Mouse (Mus musculus) heart, embryonic 16.5 days (tissue): ENCODE measurements around the gene Gm10134. TPM values are rescaled to one million over a fixed set of nuclear protein-coding genes. Genes with fewer than 3 reads are reported as not detected.

Experiments
- polyA plus RNA-seq: library from polyadenylated mRNA; unstranded; fragments of >200 nt; fragmentation: Nextera tagmentation; extraction: Ambion mirVana; gene quantifications from 2 replicates; pipeline ENCODE4 v1.2.1, GENCODE M21; 2015

Gene Gm10134
- polyA plus RNA-seq, 1 experiment from 2014 or later = 1.4 TPM

Other genes with a start within 250 kb of the Gm10134 start
- gene Ppp1r26, start 59.3 kb upstream of the Gm10134 start, polyA plus RNA-seq = 2.8 and 3.6 TPM in 2 replicates
- 0.71 and 0.81 TPM in 2 replicates for gene 1700007K13Rik, start 39.8 kb upstream of the Gm10134 start, polyA plus RNA-seq
- 52.0 and 52.7 TPM in 2 replicates for gene Mrps2, start 38.0 kb upstream of the Gm10134 start, polyA plus RNA-seq
- 0.43 and 1.1 TPM in 2 replicates for gene Gbgt1, start 9.2 kb upstream of the Gm10134 start, polyA plus RNA-seq
- 21.2 and 22.3 TPM in 2 replicates for gene Ralgds, start 7.0 kb downstream of the Gm10134 start, polyA plus RNA-seq
- 0.30 TPM in 1 of 2 replicates, not detected in the other for gene Cel, start 57.3 kb downstream of the Gm10134 start, polyA plus RNA-seq
- gene Gtf3c5, start 77.7 kb downstream of the Gm10134 start, polyA plus RNA-seq = 28.6 and 29.1 TPM in 2 replicates
- gene Gfi1b, start 115.9 kb downstream of the Gm10134 start, polyA plus RNA-seq = 0.84 and 0.92 TPM in 2 replicates
- gene Tsc1, start 135.1 kb downstream of the Gm10134 start, polyA plus RNA-seq = 16.7 and 17.5 TPM in 2 replicates
- 0.96 and 1.3 TPM in 2 replicates for gene Spaca9, start 193.6 kb downstream of the Gm10134 start, polyA plus RNA-seq
- 0.30 and 0.80 TPM in 2 replicates for gene Ak8, start 194.1 kb downstream of the Gm10134 start, polyA plus RNA-seq